Mouse (Mus musculus): ENCODE data around the gene Foxk2. TPM values are rescaled to one million over a fixed set of nuclear protein-coding genes. Genes with fewer than 3 reads are reported as not detected.
A peak's percentile ranks its signal among the peaks of the same experiment; 100 is the strongest.

Gene Foxk2
- polyA plus RNA-seq (2012; rRNA removed) = 43.7 and 54.2 TPM in 2 replicates
- polyA plus RNA-seq (2014; fragmentation: Nextera tagmentation; extraction: Ambion mirVana) = 11.1 and 13.7 TPM in 2 replicates

- ATAC-seq (ENCODE audit: low FRiP score, low read depth) (peak; percentile 98), DNase-seq (ENCODE audit: low spot score) (peak; percentile 92)
- Histone ChIP-seq H3K27ac (replicated peaks; ENCODE audit: low read depth, low read length) (peak within 1 kb of the TSS; percentile 81), H3K4me2 (replicated peaks; ENCODE audit: low read depth, low read length, severe bottlenecking) (peak within 1 kb of the TSS; percentile 70), H3K4me1 (ENCODE audit: control insufficient read depth, insufficient read depth, low read length) (peaks cover 12% of the 10 kb centered on the region), H3K36me3 (ENCODE audit: control insufficient read depth, insufficient read depth, low read length) (peaks cover 36% of the 10 kb centered on the region), H3K9me3 (ENCODE audit: control insufficient read depth, low read length) (no peaks in the 10 kb centered on the region), H3K9ac (ENCODE audit: low read depth, low read length, severe bottlenecking) (peak within 1 kb of the TSS; percentile 94), H3K4me3 (replicated peaks; ENCODE audit: low read length) (peak within 1 kb of the TSS; percentile 97), H3K27me3 (ENCODE audit: control insufficient read depth, insufficient read depth, low read length) (no peaks in the 10 kb centered on the region)
- no peak for TF ChIP-seq POLR2A (IDR thresholded peaks at IDR 0.05; ENCODE audit: borderline replicate concordance, extremely low read depth, insufficient read depth, insufficient read length)
- under 1% methylated on average over 65 of the region's 91 CpGs for WGBS
Observed at GRCm38 (mm10) chr11:121259160-121260100, at the start of gene Foxk2. Gene Foxk2, plus strand, starts transcription at chr11:121259990.

- Histone ChIP-seq H3K4me1 (ENCODE audit: control insufficient read depth, insufficient read depth, low read length) (no peaks in the 10 kb centered on the region), H3K9ac (ENCODE audit: low read depth, low read length, severe bottlenecking) (no peak overlapping the region), H3K36me3 (ENCODE audit: control insufficient read depth, insufficient read depth, low read length) (peaks cover 55% of the 10 kb centered on the region), H3K27ac (replicated peaks; ENCODE audit: low read depth, low read length) (no peak overlapping the region), H3K4me2 (replicated peaks; ENCODE audit: low read depth, low read length, severe bottlenecking) (no peak overlapping the region), H3K27me3 (ENCODE audit: control insufficient read depth, insufficient read depth, low read length) (no peaks in the 10 kb centered on the region), H3K4me3 (replicated peaks; ENCODE audit: low read length) (no peak overlapping the region), H3K9me3 (ENCODE audit: control insufficient read depth, low read length) (no peaks in the 10 kb centered on the region)
- ATAC-seq (ENCODE audit: low FRiP score, low read depth) (no peak), DNase-seq (ENCODE audit: low spot score) (no peak)
- no peak for TF ChIP-seq POLR2A (IDR thresholded peaks at IDR 0.05; ENCODE audit: borderline replicate concordance, extremely low read depth, insufficient read depth, insufficient read length)
- 95% methylated on average over 3 of the region's 3 CpGs for WGBS
Observed at GRCm38 (mm10) chr11:121216831-121217230, 43.0 kb upstream of the Foxk2 start.

GRCm38 (mm10) chr11:121219776-121220175 lies 40.0 kb upstream of the Foxk2 start:
- Histone ChIP-seq H3K27me3 (ENCODE audit: control insufficient read depth, insufficient read depth, low read length) (no peaks in the 10 kb centered on the region), H3K36me3 (ENCODE audit: control insufficient read depth, insufficient read depth, low read length) (peaks cover 76% of the 10 kb centered on the region), H3K4me3 (replicated peaks; ENCODE audit: low read length) (no peak overlapping the region), H3K9ac (ENCODE audit: low read depth, low read length, severe bottlenecking) (no peak overlapping the region), H3K27ac (replicated peaks; ENCODE audit: low read depth, low read length) (no peak overlapping the region), H3K4me1 (ENCODE audit: control insufficient read depth, insufficient read depth, low read length) (no peaks in the 10 kb centered on the region), H3K9me3 (ENCODE audit: control insufficient read depth, low read length) (no peaks in the 10 kb centered on the region), H3K4me2 (replicated peaks; ENCODE audit: low read depth, low read length, severe bottlenecking) (no peak overlapping the region)
- no peak for DNase-seq (ENCODE audit: low spot score)
- TF ChIP-seq POLR2A (IDR thresholded peaks at IDR 0.05; ENCODE audit: borderline replicate concordance, extremely low read depth, insufficient read depth, insufficient read length) = no peak
- 93% methylated on average over 11 of the region's 11 CpGs for WGBS
- ATAC-seq (ENCODE audit: low FRiP score, low read depth) = no peak

GRCm38 (mm10) chr11:121220771-121221170 lies 39.0 kb upstream of the Foxk2 start:
- DNase-seq (ENCODE audit: low spot score) = no peak
- H3K4me1 ChIP-seq (ENCODE audit: control insufficient read depth, insufficient read depth, low read length) = no peaks in the 10 kb centered on the region
- H3K36me3 ChIP-seq (ENCODE audit: control insufficient read depth, insufficient read depth, low read length) = peaks cover 82% of the 10 kb centered on the region
- H3K9me3 ChIP-seq (ENCODE audit: control insufficient read depth, low read length) = no peaks in the 10 kb centered on the region
- no peak for ATAC-seq (ENCODE audit: low FRiP score, low read depth)
- 81% methylated on average over 4 of the region's 5 CpGs for WGBS
- H3K4me3 ChIP-seq (replicated peaks; ENCODE audit: low read length) = no peak overlapping the region
- no peaks in the 10 kb centered on the region for H3K27me3 ChIP-seq (ENCODE audit: control insufficient read depth, insufficient read depth, low read length)
- TF ChIP-seq POLR2A (IDR thresholded peaks at IDR 0.05; ENCODE audit: borderline replicate concordance, extremely low read depth, insufficient read depth, insufficient read length) = no peak
- H3K27ac ChIP-seq (replicated peaks; ENCODE audit: low read depth, low read length) = no peak overlapping the region
- H3K4me2 ChIP-seq (replicated peaks; ENCODE audit: low read depth, low read length, severe bottlenecking) = no peak overlapping the region
- no peak overlapping the region for H3K9ac ChIP-seq (ENCODE audit: low read depth, low read length, severe bottlenecking)

GRCm38 (mm10) chr11:121221321-121222010 lies 38.3 kb upstream of the Foxk2 start:
- no peak overlapping the region for H3K4me2 ChIP-seq (replicated peaks; ENCODE audit: low read depth, low read length, severe bottlenecking)
- no peak overlapping the region for H3K27ac ChIP-seq (replicated peaks; ENCODE audit: low read depth, low read length)
- peaks cover 87% of the 10 kb centered on the region for H3K36me3 ChIP-seq (ENCODE audit: control insufficient read depth, insufficient read depth, low read length)
- WGBS = 93% methylated on average over 6 of the region's 6 CpGs
- no peak overlapping the region for H3K4me3 ChIP-seq (replicated peaks; ENCODE audit: low read length)
- no peaks in the 10 kb centered on the region for H3K27me3 ChIP-seq (ENCODE audit: control insufficient read depth, insufficient read depth, low read length)
- H3K9me3 ChIP-seq (ENCODE audit: control insufficient read depth, low read length) = no peaks in the 10 kb centered on the region
- H3K4me1 ChIP-seq (ENCODE audit: control insufficient read depth, insufficient read depth, low read length) = no peaks in the 10 kb centered on the region
- H3K9ac ChIP-seq (ENCODE audit: low read depth, low read length, severe bottlenecking) = no peak overlapping the region
- DNase-seq (ENCODE audit: low spot score) (no peak), ATAC-seq (ENCODE audit: low FRiP score, low read depth) (no peak)
- no peak for TF ChIP-seq POLR2A (IDR thresholded peaks at IDR 0.05; ENCODE audit: borderline replicate concordance, extremely low read depth, insufficient read depth, insufficient read length)

Data from limb, embryonic 14.5 days (tissue).